Mouse (Mus musculus): Measurements from ENCODE around the gene Lmtk3. TPM values are rescaled to one million over a fixed set of nuclear protein-coding genes. Genes with fewer than 3 reads are reported as not detected.
A peak's percentile ranks its signal among the peaks of the same experiment; 100 is the strongest.

Lmtk3 gene
- polyA plus RNA-seq, 1 experiment from 2014 or later, result 1.1 TPM

GRCm38 (mm10) chr7:45765995-45766394 is 17.5 kb upstream of the Lmtk3 start:
- Histone ChIP-seq H3K27me3 (ENCODE audit: control insufficient read depth, insufficient read depth, low read length) (peaks cover 5% of the 10 kb centered on the region; the same call in 1 of the 2 replicates), H3K4me3 (ENCODE audit: control insufficient read depth in 1 of 2, insufficient read depth in 1 of 2, low read depth in 1 of 2, low read length in 2 of 2) (no peak overlapping the region), H3K27ac (replicated peaks in 1 of 2; ENCODE audit: control insufficient read depth in 1 of 2, insufficient read depth in 1 of 2, low read depth in 2 of 2, low read length in 2 of 2) (no peak overlapping the region), H3K4me1 (ENCODE audit: control insufficient read depth in 2 of 2, insufficient read depth in 2 of 2, low read length in 2 of 2) (no peaks in the 10 kb centered on the region), H3K9me3 (ENCODE audit: control insufficient read depth, low read length) (peaks cover 3% of the 10 kb centered on the region; the same call in 1 of the 2 replicates), H3K9ac (ENCODE audit: low read length) (no peak overlapping the region), H3K36me3 (ENCODE audit: control insufficient read depth, insufficient read depth, low read length) (no peaks in the 10 kb centered on the region), H3K4me2 (ENCODE audit: low read length) (no peak overlapping the region)
- ATAC-seq (ENCODE audit: insufficient number of reproducible peaks, insufficient read depth, low FRiP score, low read depth), result no peak
- 51% methylated on average over 7 of the region's 8 CpGs for WGBS

GRCm38 (mm10) chr7:45766764-45767163 is 16.8 kb upstream of the Lmtk3 start:
- no peak overlapping the region for H3K27ac ChIP-seq (replicated peaks in 1 of 2; ENCODE audit: control insufficient read depth in 1 of 2, insufficient read depth in 1 of 2, low read depth in 2 of 2, low read length in 2 of 2)
- H3K4me1 ChIP-seq (ENCODE audit: control insufficient read depth in 2 of 2, insufficient read depth in 2 of 2, low read length in 2 of 2), result no peaks in the 10 kb centered on the region
- no peaks in the 10 kb centered on the region for H3K36me3 ChIP-seq (ENCODE audit: control insufficient read depth, insufficient read depth, low read length)
- H3K4me2 ChIP-seq (ENCODE audit: low read length), result no peak overlapping the region
- WGBS, result 47% methylated on average over 8 of the region's 8 CpGs
- H3K4me3 ChIP-seq (ENCODE audit: control insufficient read depth in 1 of 2, insufficient read depth in 1 of 2, low read depth in 1 of 2, low read length in 2 of 2), result no peak overlapping the region
- no peak overlapping the region for H3K9ac ChIP-seq (ENCODE audit: low read length)
- peaks cover 3% of the 10 kb centered on the region; the same call in 1 of the 2 replicates for H3K9me3 ChIP-seq (ENCODE audit: control insufficient read depth, low read length)
- no peak for ATAC-seq (ENCODE audit: insufficient number of reproducible peaks, insufficient read depth, low FRiP score, low read depth)
- H3K27me3 ChIP-seq (ENCODE audit: control insufficient read depth, insufficient read depth, low read length), result 0 out of 2 replicates have a peak, but pooled peaks cover 5% of the 10 kb centered on the region

GRCm38 (mm10) chr7:45767500-45767899 is 16.0 kb upstream of the Lmtk3 start:
- Histone ChIP-seq H3K4me2 (ENCODE audit: low read length) (no peak overlapping the region), H3K36me3 (ENCODE audit: control insufficient read depth, insufficient read depth, low read length) (no peaks in the 10 kb centered on the region), H3K9ac (ENCODE audit: low read length) (no peak overlapping the region), H3K27ac (replicated peaks in 1 of 2; ENCODE audit: control insufficient read depth in 1 of 2, insufficient read depth in 1 of 2, low read depth in 2 of 2, low read length in 2 of 2) (no peak overlapping the region), H3K27me3 (ENCODE audit: control insufficient read depth, insufficient read depth, low read length) (0 out of 2 replicates have a peak, but pooled peaks cover 5% of the 10 kb centered on the region), H3K9me3 (ENCODE audit: control insufficient read depth, low read length) (peaks cover 3% of the 10 kb centered on the region; the same call in 1 of the 2 replicates), H3K4me3 (ENCODE audit: control insufficient read depth in 1 of 2, insufficient read depth in 1 of 2, low read depth in 1 of 2, low read length in 2 of 2) (no peak overlapping the region), H3K4me1 (ENCODE audit: control insufficient read depth in 2 of 2, insufficient read depth in 2 of 2, low read length in 2 of 2) (no peaks in the 10 kb centered on the region)
- WGBS, result 90% methylated on average over 6 of the region's 6 CpGs
- no peak for ATAC-seq (ENCODE audit: insufficient number of reproducible peaks, insufficient read depth, low FRiP score, low read depth)

- no peak overlapping the region for H3K4me2 ChIP-seq (ENCODE audit: low read length)
- no peaks in the 10 kb centered on the region for H3K36me3 ChIP-seq (ENCODE audit: control insufficient read depth, insufficient read depth, low read length)
- 59% methylated on average over 8 of the region's 8 CpGs for WGBS
- no peak overlapping the region for H3K27ac ChIP-seq (replicated peaks in 1 of 2; ENCODE audit: control insufficient read depth in 1 of 2, insufficient read depth in 1 of 2, low read depth in 2 of 2, low read length in 2 of 2)
- ATAC-seq (ENCODE audit: insufficient number of reproducible peaks, insufficient read depth, low FRiP score, low read depth), result no peak
- no peaks in the 10 kb centered on the region for H3K4me1 ChIP-seq (ENCODE audit: control insufficient read depth in 2 of 2, insufficient read depth in 2 of 2, low read length in 2 of 2)
- no peak overlapping the region for H3K4me3 ChIP-seq (ENCODE audit: control insufficient read depth in 1 of 2, insufficient read depth in 1 of 2, low read depth in 1 of 2, low read length in 2 of 2)
- H3K27me3 ChIP-seq (ENCODE audit: control insufficient read depth, insufficient read depth, low read length), result peaks cover 8% of the 10 kb centered on the region; the same call in 1 of the 2 replicates
- peaks cover 3% of the 10 kb centered on the region; the same call in 1 of the 2 replicates for H3K9me3 ChIP-seq (ENCODE audit: control insufficient read depth, low read length)
- no peak overlapping the region for H3K9ac ChIP-seq (ENCODE audit: low read length)
Observed at GRCm38 (mm10) chr7:45770427-45771082, 13.0 kb upstream of the Lmtk3 start.

GRCm38 (mm10) chr7:45771101-45771500 is 12.4 kb upstream of the Lmtk3 start:
- ATAC-seq (ENCODE audit: insufficient number of reproducible peaks, insufficient read depth, low FRiP score, low read depth), result no peak
- no peak overlapping the region for H3K4me3 ChIP-seq (ENCODE audit: control insufficient read depth in 1 of 2, insufficient read depth in 1 of 2, low read depth in 1 of 2, low read length in 2 of 2)
- H3K9me3 ChIP-seq (ENCODE audit: control insufficient read depth, low read length), result peaks cover 3% of the 10 kb centered on the region; the same call in 1 of the 2 replicates
- H3K4me2 ChIP-seq (ENCODE audit: low read length), result no peak overlapping the region
- H3K4me1 ChIP-seq (ENCODE audit: control insufficient read depth in 2 of 2, insufficient read depth in 2 of 2, low read length in 2 of 2), result no peaks in the 10 kb centered on the region
- H3K9ac ChIP-seq (ENCODE audit: low read length), result no peak overlapping the region
- no peaks in the 10 kb centered on the region for H3K36me3 ChIP-seq (ENCODE audit: control insufficient read depth, insufficient read depth, low read length)
- WGBS, result 55% methylated on average over 4 of the region's 4 CpGs
- peaks cover 6% of the 10 kb centered on the region; the same call in 1 of the 2 replicates for H3K27me3 ChIP-seq (ENCODE audit: control insufficient read depth, insufficient read depth, low read length)
- H3K27ac ChIP-seq (replicated peaks in 1 of 2; ENCODE audit: control insufficient read depth in 1 of 2, insufficient read depth in 1 of 2, low read depth in 2 of 2, low read length in 2 of 2), result no peak overlapping the region

GRCm38 (mm10) chr7:45775237-45775636 is 8.3 kb upstream of the Lmtk3 start:
- WGBS, result 52% methylated on average over 7 of the region's 7 CpGs
- no peak for ATAC-seq (ENCODE audit: insufficient number of reproducible peaks, insufficient read depth, low FRiP score, low read depth)
- Histone ChIP-seq H3K4me3 (ENCODE audit: control insufficient read depth in 1 of 2, insufficient read depth in 1 of 2, low read depth in 1 of 2, low read length in 2 of 2) (no peak overlapping the region), H3K4me1 (ENCODE audit: control insufficient read depth in 2 of 2, insufficient read depth in 2 of 2, low read length in 2 of 2) (peaks cover 2 to 5% of the 10 kb centered on the region in 2 experiments; a peak in 1 of 4 replicates), H3K9ac (ENCODE audit: low read length) (no peak overlapping the region), H3K27ac (replicated peaks in 1 of 2; ENCODE audit: control insufficient read depth in 1 of 2, insufficient read depth in 1 of 2, low read depth in 2 of 2, low read length in 2 of 2) (no peak overlapping the region), H3K27me3 (ENCODE audit: control insufficient read depth, insufficient read depth, low read length) (peaks cover 25% of the 10 kb centered on the region), H3K4me2 (ENCODE audit: low read length) (no peak overlapping the region), H3K36me3 (ENCODE audit: control insufficient read depth, insufficient read depth, low read length) (no peaks in the 10 kb centered on the region), H3K9me3 (ENCODE audit: control insufficient read depth, low read length) (no peaks in the 10 kb centered on the region)

GRCm38 (mm10) chr7:45779081-45779641 is 4.4 kb upstream of the Lmtk3 start:
- no peaks in the 10 kb centered on the region for H3K36me3 ChIP-seq (ENCODE audit: control insufficient read depth, insufficient read depth, low read length)
- no peak overlapping the region for H3K9ac ChIP-seq (ENCODE audit: low read length)
- peaks cover 47% of the 10 kb centered on the region for H3K27me3 ChIP-seq (ENCODE audit: control insufficient read depth, insufficient read depth, low read length)
- peak overlapping the region; percentile 51 for H3K4me2 ChIP-seq (ENCODE audit: low read length)
- no peak overlapping the region for H3K27ac ChIP-seq (replicated peaks in 1 of 2; ENCODE audit: control insufficient read depth in 1 of 2, insufficient read depth in 1 of 2, low read depth in 2 of 2, low read length in 2 of 2)
- H3K4me3 ChIP-seq (ENCODE audit: control insufficient read depth in 1 of 2, insufficient read depth in 1 of 2, low read depth in 1 of 2, low read length in 2 of 2), result no peak overlapping the region
- 20% methylated on average over 22 of the region's 22 CpGs for WGBS
- peaks cover 7 to 9% of the 10 kb centered on the region in 2 experiments; a peak in 2 of 4 replicates for H3K4me1 ChIP-seq (ENCODE audit: control insufficient read depth in 2 of 2, insufficient read depth in 2 of 2, low read length in 2 of 2)
- ATAC-seq (ENCODE audit: insufficient number of reproducible peaks, insufficient read depth, low FRiP score, low read depth), result no peak
- no peaks in the 10 kb centered on the region for H3K9me3 ChIP-seq (ENCODE audit: control insufficient read depth, low read length)

Measured in heart, embryonic 14.5 days (tissue).